24 mouse cellular contexts compared by ENCODE assay signal in genomic region chr13:47554198-47554597, GRCm38 (mm10).
A peak's percentile ranks its signal among the peaks of the same experiment; 100 is the strongest.
DNase-seq lines count a peak whose midpoint lies in the region; ATAC-seq and TF ChIP-seq lines count a peak whose summit lies in the region.
"Had no signal": no experiment of that assay in that cellular context is flagged by ENCODE, and none has a peak within 500 bp of the region (broad histone marks: within the 10 kb centered on the region; RNA-seq: fewer than 3 reads in every experiment).

No protein-coding gene starts in this region.

- TF ChIP-seq CTCF in stomach, postnatal 0 days (IDR thresholded peaks at IDR 0.05; ENCODE audit: low read depth) = no peak

- TF ChIP-seq EP300 in stomach, postnatal 0 days (optimal IDR thresholded peaks at IDR 0.05) = no peak

- H3K27me3 ChIP-seq in heart, embryonic 12.5 days (replicated peaks) = no peaks in the 10 kb centered on the region; the same call in 1 of the 2 replicates
- H3K27me3 ChIP-seq in limb, embryonic 14.5 days (ENCODE audit: control insufficient read depth, insufficient read depth, low read length) = no peaks in the 10 kb centered on the region
- no peaks in the 10 kb centered on the region for H3K27me3 ChIP-seq in limb, embryonic 10.5 days (ENCODE audit: low read depth, poor library complexity, severe bottlenecking)
- H3K27me3 ChIP-seq in stomach, embryonic 14.5 days (ENCODE audit: control insufficient read depth, insufficient read depth, low read length) = no peaks in the 10 kb centered on the region
- H3K27me3 ChIP-seq in stomach, postnatal 0 days (ENCODE audit: control insufficient read depth, insufficient read depth, low read length) = no peaks in the 10 kb centered on the region
- H3K27me3 ChIP-seq: embryonic facial prominence, embryonic 12.5 days; embryonic facial prominence, embryonic 15.5 days; forebrain, embryonic 12.5 days had no signal

- 8% methylated on average over 1 of the region's 1 CpGs for WGBS in heart, embryonic 12.5 days
- WGBS in limb, embryonic 14.5 days = 18% methylated on average over 1 of the region's 1 CpGs
- WGBS in limb, embryonic 10.5 days = 43% methylated on average over 1 of the region's 1 CpGs
- 28% methylated on average over 1 of the region's 1 CpGs for WGBS in stomach, embryonic 14.5 days
- 25% methylated on average over 1 of the region's 1 CpGs for WGBS in stomach, postnatal 0 days

- ATAC-seq in heart, embryonic 12.5 days (ENCODE audit: insufficient number of reproducible peaks, low FRiP score) = 0 out of 2 replicates have a peak, but pooled peaks have one; percentile 51
- ATAC-seq in limb, embryonic 14.5 days (ENCODE audit: low FRiP score, low read depth) = peak; percentile 34; the same call in 1 of the 2 replicates
- ATAC-seq in stomach, embryonic 14.5 days (ENCODE audit: insufficient number of reproducible peaks, insufficient read depth, low FRiP score, low read depth) = peak; percentile 14; the same call in 1 of the 2 replicates
- no peak for ATAC-seq in stomach, postnatal 0 days (ENCODE audit: low FRiP score, low TSS enrichment)
- no peak for ATAC-seq in megakaryocyte-erythroid progenitor cell, adult 5-6 weeks (replicated peaks; ENCODE audit: low FRiP score, low TSS enrichment, poor library complexity, severe bottlenecking)
- ATAC-seq: forebrain, embryonic 14.5 days; forebrain, embryonic 16.5 days had no signal

- DNase-seq in heart, postnatal 10 days = no peak
- no peak for DNase-seq in limb, embryonic 14.5 days (ENCODE audit: low spot score)
- no peak for DNase-seq in limb, embryonic 10.5 days (ENCODE audit: low spot score)
- no peak for DNase-seq in stomach, postnatal 0 days (ENCODE audit: low spot score)
- DNase-seq: adrenal gland, adult 2 months; adrenal gland, postnatal 10 days; adrenal gland, postnatal 25 days; cerebellum, adult 11 months; cerebellum, adult 18-20 months; cerebellum, adult 8-10 months; cerebellum, adult 9-11 months; cerebellum, postnatal 14 days; cerebellum, postnatal 36 days; embryo, embryonic 11 days had no signal

- TF ChIP-seq POLR2A in limb, embryonic 14.5 days (IDR thresholded peaks at IDR 0.05; ENCODE audit: borderline replicate concordance, extremely low read depth, insufficient read depth, insufficient read length) = no peak

- H3K9ac ChIP-seq in heart, embryonic 12.5 days = no peak overlapping the region
- no peak overlapping the region for H3K9ac ChIP-seq in limb, embryonic 14.5 days (ENCODE audit: low read depth, low read length, severe bottlenecking)
- H3K9ac ChIP-seq in stomach, embryonic 14.5 days (replicated peaks; ENCODE audit: low read depth, low read length) = no peak overlapping the region
- no peak overlapping the region for H3K9ac ChIP-seq in stomach, postnatal 0 days (ENCODE audit: low read length)
- H3K9ac ChIP-seq: embryonic facial prominence, embryonic 12.5 days; embryonic facial prominence, embryonic 15.5 days; forebrain, embryonic 12.5 days had no signal

- H3K4me1 ChIP-seq in heart, embryonic 12.5 days (replicated peaks) = no peaks in the 10 kb centered on the region
- H3K4me1 ChIP-seq in limb, embryonic 14.5 days (ENCODE audit: control insufficient read depth, insufficient read depth, low read length) = no peaks in the 10 kb centered on the region
- H3K4me1 ChIP-seq in limb, embryonic 10.5 days = no peaks in the 10 kb centered on the region
- no peaks in the 10 kb centered on the region for H3K4me1 ChIP-seq in stomach, embryonic 14.5 days (ENCODE audit: control insufficient read depth, insufficient read depth, low read length)
- no peaks in the 10 kb centered on the region for H3K4me1 ChIP-seq in stomach, postnatal 0 days (replicated peaks; ENCODE audit: control insufficient read depth, insufficient read depth)
- H3K4me1 ChIP-seq: embryonic facial prominence, embryonic 12.5 days; embryonic facial prominence, embryonic 15.5 days had no signal

- no peak overlapping the region for H3K4me3 ChIP-seq in heart, embryonic 12.5 days
- H3K4me3 ChIP-seq in limb, embryonic 14.5 days (replicated peaks; ENCODE audit: low read length) = no peak overlapping the region
- H3K4me3 ChIP-seq in limb, embryonic 10.5 days = no peak overlapping the region
- H3K4me3 ChIP-seq in stomach, embryonic 14.5 days (ENCODE audit: low read depth, low read length) = no peak overlapping the region
- H3K4me3 ChIP-seq in stomach, postnatal 0 days (ENCODE audit: low read depth, low read length) = no peak overlapping the region
- H3K4me3 ChIP-seq: embryonic facial prominence, embryonic 12.5 days; embryonic facial prominence, embryonic 15.5 days; erythroblast, embryonic 14.5 days; forebrain, embryonic 10.5 days; forebrain, embryonic 12.5 days had no signal

- H3K27ac ChIP-seq in heart, embryonic 12.5 days (ENCODE audit: poor library complexity, severe bottlenecking) = no peak overlapping the region
- no peak overlapping the region for H3K27ac ChIP-seq in limb, embryonic 14.5 days (replicated peaks; ENCODE audit: low read depth, low read length)
- H3K27ac ChIP-seq in limb, embryonic 10.5 days = no peak overlapping the region
- H3K27ac ChIP-seq in stomach, embryonic 14.5 days (ENCODE audit: low read length) = no peak overlapping the region
- no peak overlapping the region for H3K27ac ChIP-seq in stomach, postnatal 0 days (replicated peaks)
- H3K27ac ChIP-seq: embryonic facial prominence, embryonic 12.5 days; embryonic facial prominence, embryonic 15.5 days; forebrain, embryonic 10.5 days; forebrain, embryonic 12.5 days had no signal

- H3K36me3 ChIP-seq in heart, embryonic 12.5 days = no peaks in the 10 kb centered on the region
- no peaks in the 10 kb centered on the region for H3K36me3 ChIP-seq in limb, embryonic 14.5 days (ENCODE audit: control insufficient read depth, insufficient read depth, low read length)
- H3K36me3 ChIP-seq in limb, embryonic 10.5 days = no peaks in the 10 kb centered on the region
- no peaks in the 10 kb centered on the region for H3K36me3 ChIP-seq in stomach, embryonic 14.5 days (ENCODE audit: control insufficient read depth, insufficient read depth, low read length)
- H3K36me3 ChIP-seq in stomach, postnatal 0 days (ENCODE audit: control insufficient read depth, insufficient read depth, low read length) = no peaks in the 10 kb centered on the region
- H3K36me3 ChIP-seq: embryonic facial prominence, embryonic 12.5 days; embryonic facial prominence, embryonic 15.5 days; forebrain, embryonic 10.5 days; forebrain, embryonic 12.5 days had no signal

- H3K4me2 ChIP-seq in heart, embryonic 12.5 days = no peak overlapping the region
- no peak overlapping the region for H3K4me2 ChIP-seq in limb, embryonic 14.5 days (replicated peaks; ENCODE audit: low read depth, low read length, severe bottlenecking)
- no peak overlapping the region for H3K4me2 ChIP-seq in stomach, embryonic 14.5 days (replicated peaks; ENCODE audit: low read depth, low read length)
- no peak overlapping the region for H3K4me2 ChIP-seq in stomach, postnatal 0 days (replicated peaks; ENCODE audit: low read depth)
- H3K4me2 ChIP-seq: embryonic facial prominence, embryonic 12.5 days; embryonic facial prominence, embryonic 15.5 days; forebrain, embryonic 12.5 days had no signal

- H3K9me3 ChIP-seq in heart, embryonic 12.5 days (replicated peaks) = no peaks in the 10 kb centered on the region
- no peaks in the 10 kb centered on the region for H3K9me3 ChIP-seq in limb, embryonic 14.5 days (ENCODE audit: control insufficient read depth, low read length)
- no peaks in the 10 kb centered on the region for H3K9me3 ChIP-seq in limb, embryonic 10.5 days (replicated peaks)
- no peaks in the 10 kb centered on the region for H3K9me3 ChIP-seq in stomach, embryonic 14.5 days (ENCODE audit: control insufficient read depth, low read depth, low read length)
- no peaks in the 10 kb centered on the region for H3K9me3 ChIP-seq in stomach, postnatal 0 days (ENCODE audit: control insufficient read depth, low read length)
- H3K9me3 ChIP-seq: embryonic facial prominence, embryonic 12.5 days; embryonic facial prominence, embryonic 15.5 days; forebrain, embryonic 10.5 days; forebrain, embryonic 12.5 days had no signal

- intact Hi-C loops in heart, postnatal 10 days (cut with DNase I) = no loop called here

Comparison
In these comparisons a context has a peak if more than half of its experiments do, and no peak if none do; other contexts are left out.
1. ATAC-seq: peak in heart, embryonic 12.5 days (single experiment), limb, embryonic 14.5 days (single experiment) and stomach, embryonic 14.5 days (single experiment); none in stomach, postnatal 0 days (single experiment) and megakaryocyte-erythroid progenitor cell, adult 5-6 weeks (single experiment).